Mouse (Mus musculus) heart, adult 2 months (tissue): ENCODE measurements at regions not wholly inside any gene's neighbourhood (a gene's known extent, or its start where the extent isn't known, plus 50 kb on each side); places are given as distances from the start of the nearest gene placed in this dataset.

Source experiments
- CTCF ChIP-seq: fragments of 200-600 bp; IDR thresholded peaks from 2 replicates; pipeline ENCODE4 v1.8.1; 2022; ENCODE audit warnings: antibody characterized with exemption, mild to moderate bottlenecking, moderate library complexity
- POLR2A ChIP-seq: fragments of 200-500 bp; IDR thresholded peaks from 2 replicates; pipeline ENCODE4 v1.6.1; 2011; ENCODE audit warnings: mild to moderate bottlenecking, low read depth, low read length, control low read depth; ENCODE audit not compliant: insufficient read depth

DNA sequence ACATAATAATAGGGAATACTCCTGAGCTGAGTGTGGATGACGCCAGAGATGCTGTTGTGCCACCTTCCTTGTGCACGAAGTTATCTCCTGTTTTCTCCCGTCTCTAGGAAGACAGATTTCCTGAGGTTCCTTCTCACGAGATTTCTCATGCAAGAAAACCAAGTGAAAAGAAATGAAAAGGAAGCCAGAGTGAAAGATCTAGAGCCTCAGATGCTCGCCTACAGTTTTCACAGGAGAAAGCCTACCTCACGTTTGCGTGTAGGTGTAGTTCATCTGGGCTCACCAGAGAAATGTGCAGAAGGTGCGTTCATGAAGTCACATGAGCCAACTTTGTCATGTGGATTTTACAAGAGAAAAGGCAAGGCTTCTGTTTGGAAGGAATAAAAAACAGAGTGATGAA lies 301.2 kb upstream of the Emcn start:
- TF ChIP-seq CTCF (no peak), POLR2A (no peak)
